Mouse (Mus musculus) lung, postnatal 10 days (tissue): ENCODE measurements around the gene Mxd3.
A peak's percentile ranks its signal among the peaks of the same experiment; 100 is the strongest.

Source experiments
- DNase-seq: peaks from one replicate; pipeline ENCODE4 v3.0.0; 2021

Gene Mxd3

DNA sequence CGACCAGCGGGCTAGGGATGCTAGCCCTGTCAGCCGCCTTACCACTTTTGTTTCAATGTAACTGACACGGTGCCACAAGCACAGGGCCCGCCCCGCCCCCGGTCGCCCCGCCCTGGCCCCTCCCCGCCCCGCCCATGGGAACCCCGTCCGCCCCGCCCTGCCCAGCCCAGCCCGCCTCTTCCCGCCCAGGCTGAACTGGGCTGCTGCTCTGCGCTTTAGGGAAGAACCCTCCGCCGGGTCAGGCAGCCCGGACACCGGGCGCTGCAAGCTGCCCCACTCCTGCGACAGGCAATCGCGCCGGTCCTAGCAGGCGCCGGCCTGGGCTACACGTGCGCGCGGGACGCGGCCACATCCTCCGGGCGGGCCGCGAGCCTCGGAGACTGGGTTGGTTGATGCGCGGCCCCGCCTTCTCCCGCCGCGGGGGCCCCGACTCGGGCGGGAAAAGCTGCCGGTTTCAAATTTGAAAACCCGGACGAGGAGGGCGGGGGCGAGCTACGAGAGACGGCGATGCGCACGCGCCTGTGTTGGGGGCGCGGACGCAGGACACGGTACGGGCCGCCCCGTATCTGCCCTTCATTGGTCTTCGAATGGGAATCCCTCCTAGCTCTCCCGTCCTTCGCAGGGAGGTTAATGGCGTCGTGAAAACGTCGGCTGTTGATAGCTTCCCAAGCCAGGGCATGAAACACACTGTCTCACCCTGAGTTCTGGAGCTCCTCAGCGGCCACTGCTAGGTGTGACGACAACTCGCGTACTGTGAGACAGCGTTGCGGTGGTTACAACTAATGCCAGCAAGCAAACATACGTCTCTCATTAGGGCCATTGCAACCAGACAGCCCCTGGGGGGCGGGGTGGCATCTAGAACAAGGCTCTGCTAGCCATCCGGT is at the start of gene Mxd3:
Gene Mxd3, minus strand, starts transcription at position 141 of the 884 bp plus-strand sequence.
- peak; percentile 87 for DNase-seq

DNA sequence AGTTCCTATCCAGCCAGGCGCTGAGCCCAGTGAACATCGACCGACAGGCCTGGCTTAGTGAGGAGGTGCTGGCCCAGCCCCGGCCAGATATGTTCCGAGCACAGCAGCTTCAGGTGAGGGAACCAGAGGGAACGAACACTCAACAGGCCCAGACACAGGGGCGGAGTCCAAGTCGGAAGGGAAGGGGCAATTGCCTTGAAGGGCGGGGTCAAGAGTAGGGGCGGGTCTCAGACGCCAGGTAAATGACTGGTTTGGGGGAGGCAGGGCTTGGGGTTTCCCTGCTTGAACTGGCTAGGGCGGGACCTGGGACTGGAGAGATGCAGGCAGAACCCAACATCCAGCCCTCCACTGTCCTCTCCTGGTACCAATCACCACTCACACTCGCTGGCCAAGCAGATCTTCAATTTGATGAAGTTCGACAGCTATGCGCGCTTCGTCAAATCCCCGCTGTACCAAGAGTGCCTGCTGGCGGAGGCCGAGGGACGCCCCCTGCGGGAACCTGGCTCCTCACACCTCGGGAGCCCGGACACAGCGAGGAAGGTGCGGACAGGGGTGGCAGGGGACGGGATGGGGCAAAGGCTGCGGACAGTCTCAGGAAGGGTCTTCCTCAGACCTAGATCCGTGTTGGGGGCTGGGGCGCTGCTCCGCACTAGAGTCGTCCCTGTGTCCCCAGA is 49.4 kb upstream of the Mxd3 start:
- DNase-seq = peak; percentile 7

- no peak for DNase-seq
Measured at GRCm38 (mm10) chr13:55375877-55376276, 46.3 kb upstream of the Mxd3 start.

GRCm38 (mm10) chr13:55374206-55374924 is 44.7 kb upstream of the Mxd3 start:
- DNase-seq = no peak

DNA sequence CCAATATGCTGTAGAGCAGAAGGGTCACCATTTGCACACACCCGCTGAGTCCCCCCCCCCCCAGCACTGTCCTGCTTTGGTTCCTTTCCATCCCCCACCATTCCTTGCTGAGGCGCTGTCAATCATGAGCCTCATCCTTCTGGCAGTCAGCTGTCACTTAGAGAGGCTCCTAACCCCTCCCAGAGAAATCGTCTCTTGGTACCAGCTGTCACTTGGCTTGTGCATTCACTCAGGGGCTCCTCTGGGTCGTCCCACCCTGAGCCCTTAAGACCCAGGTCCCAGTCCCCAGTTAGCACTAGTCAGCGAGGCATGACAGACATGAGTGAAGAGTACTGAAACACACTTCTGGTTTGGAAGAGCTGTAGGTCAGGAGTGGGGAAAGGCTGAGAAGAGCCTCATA is 42.1 kb upstream of the Mxd3 start:
- no peak for DNase-seq

GRCm38 (mm10) chr13:55371007-55371681 is 41.5 kb upstream of the Mxd3 start:
- DNase-seq = no peak

GRCm38 (mm10) chr13:55370234-55370633 is 40.6 kb upstream of the Mxd3 start:
- DNase-seq = peak; percentile 41

GRCm38 (mm10) chr13:55369531-55370114 is 40.0 kb upstream of the Mxd3 start, which contains the start of gene Rgs14:
Gene Rgs14 (plus strand): TSS chr13:55369732.
- peak; percentile 38 for DNase-seq

- no peak for DNase-seq
Measured at GRCm38 (mm10) chr13:55368401-55368800, 38.8 kb upstream of the Mxd3 start.

GRCm38 (mm10) chr13:55362453-55363060 is 32.9 kb upstream of the Mxd3 start, which contains the start of gene Lman2:
Gene Lman2 (minus strand): TSS chr13:55362783.
- peak; percentile 98 for DNase-seq

DNA sequence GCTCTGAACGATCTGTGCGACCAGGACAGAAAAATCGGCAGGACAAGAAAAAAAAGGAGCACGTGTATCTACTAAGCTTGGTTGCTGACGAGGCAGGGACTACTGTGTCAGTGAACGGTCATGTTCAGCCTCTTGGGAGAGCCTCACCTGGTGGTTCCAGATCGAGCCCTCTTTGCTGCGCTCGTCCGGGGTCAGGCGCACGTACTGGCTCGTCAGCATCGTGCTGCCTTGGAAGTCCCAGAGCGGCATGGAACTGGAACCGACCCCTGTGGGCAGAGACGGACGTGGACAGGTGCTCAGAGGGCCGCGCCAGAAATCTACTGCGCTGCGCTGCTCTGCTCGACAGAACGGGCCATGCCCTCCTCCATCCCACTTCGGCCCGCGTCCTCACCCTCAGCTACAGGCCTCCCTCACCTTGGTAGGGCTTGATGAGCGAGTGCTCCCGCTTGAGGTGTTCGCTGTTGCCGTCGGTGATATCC is 32.4 kb upstream of the Mxd3 start:
- DNase-seq = no peak

- no peak for DNase-seq
Measured at GRCm38 (mm10) chr13:55361145-55361544, 31.5 kb upstream of the Mxd3 start.

DNA sequence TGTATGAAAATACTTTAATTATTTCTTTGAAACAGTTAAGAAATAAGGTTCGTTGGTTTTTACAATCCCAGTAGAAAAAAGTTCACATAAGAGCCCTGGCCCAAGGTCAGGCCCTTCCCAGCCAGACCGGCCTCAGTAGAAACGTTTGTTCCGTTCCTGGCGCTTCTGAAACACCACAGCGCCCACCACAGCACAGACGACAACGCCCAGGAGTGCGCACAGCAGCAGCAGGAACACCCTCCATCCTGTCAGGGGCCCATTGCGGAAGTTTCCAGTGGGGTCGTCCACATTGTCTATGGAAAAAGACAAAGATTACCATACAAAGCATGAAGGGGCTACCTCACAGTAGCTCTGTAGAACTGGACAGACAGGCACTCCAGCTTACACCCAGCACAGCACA is 17.1 kb upstream of the Mxd3 start:
- DNase-seq = no peak

DNA sequence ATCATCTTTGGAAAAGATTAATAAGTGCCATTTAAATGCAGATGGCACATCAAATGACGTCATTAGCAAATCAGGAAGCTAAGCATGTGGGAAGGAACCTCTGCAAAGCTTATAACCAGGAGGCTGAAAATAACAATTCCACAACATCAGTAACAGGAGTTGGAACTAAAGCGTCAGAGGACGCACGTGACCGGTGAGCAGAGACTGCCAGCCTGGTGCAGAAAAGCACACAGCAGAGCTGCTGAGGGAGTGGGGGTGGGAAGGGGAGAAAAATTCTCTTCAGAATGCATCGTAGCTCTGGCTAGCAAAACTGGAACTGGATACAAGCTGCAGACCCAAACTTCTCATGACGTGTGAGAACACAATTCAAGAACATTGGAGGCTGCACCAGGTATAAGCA is 14.7 kb upstream of the Mxd3 start:
- DNase-seq = no peak

GRCm38 (mm10) chr13:55342469-55342868 is 12.8 kb upstream of the Mxd3 start:
- DNase-seq = no peak

GRCm38 (mm10) chr13:55339259-55339658 is 9.6 kb upstream of the Mxd3 start:
- DNase-seq = no peak

- DNase-seq = no peak
Measured at GRCm38 (mm10) chr13:55338131-55339054, 8.8 kb upstream of the Mxd3 start.

GRCm38 (mm10) chr13:55337341-55337975 is 7.8 kb upstream of the Mxd3 start:
- DNase-seq = no peak

- DNase-seq = no peak
Measured at GRCm38 (mm10) chr13:55335701-55336100, 6.1 kb upstream of the Mxd3 start.

- no peak for DNase-seq
Measured at GRCm38 (mm10) chr13:55332331-55332730, 2.7 kb upstream of the Mxd3 start.
